Mouse (Mus musculus) A20 (cell line): ENCODE data around the gene Drosha.
"Not testable (repeated sequence)": the region's sequence is repeated elsewhere in the genome, so short reads cannot be mapped to it uniquely, and the experiment has no call there.

Experiments used
- DNase-seq: peaks from one replicate; pipeline ENCODE4 v3.0.0-alpha.2; 2011; ENCODE audit warnings: low read depth, low spot score

Drosha gene

DNA sequence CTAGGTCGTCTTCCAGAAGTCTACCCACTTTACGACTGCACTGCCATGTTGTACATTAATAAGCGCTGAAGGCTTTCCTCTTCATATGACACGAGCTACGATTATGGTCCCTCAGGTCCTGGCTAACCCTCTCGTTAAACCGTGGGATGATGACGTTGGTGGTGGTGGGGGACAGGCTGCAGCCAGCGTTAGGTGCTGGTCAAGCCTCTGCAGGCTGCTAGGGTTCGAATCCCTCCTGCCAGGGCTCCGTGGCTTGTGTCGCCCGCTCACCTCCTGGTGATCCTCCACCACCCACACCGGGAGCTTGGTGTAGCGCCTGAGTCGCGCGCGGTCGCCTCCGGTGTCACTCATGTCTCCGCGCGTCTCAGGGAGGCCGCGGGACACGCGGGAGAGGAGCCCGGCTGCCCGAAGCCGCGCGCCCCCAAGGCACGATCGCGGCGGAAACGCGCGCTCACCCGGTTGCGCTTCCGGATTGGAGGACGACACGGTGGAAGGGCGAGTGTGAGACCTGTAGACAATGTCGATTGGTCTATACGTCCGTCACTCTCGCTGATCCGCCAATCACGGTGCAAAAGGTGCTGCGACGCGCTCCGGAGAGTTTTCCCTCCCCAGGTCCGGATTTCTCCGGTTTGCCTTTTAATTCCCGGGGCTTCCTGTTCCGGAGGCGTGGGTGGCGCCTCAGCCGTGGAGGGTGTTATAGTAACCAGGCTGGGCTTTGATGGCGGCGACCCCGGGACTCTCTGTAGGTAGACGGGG, at the start of gene Drosha, which contains the start of gene 6030458C11Rik:
TSS of gene Drosha (plus strand) at position 619 of the 756 bp plus-strand sequence.
TSS of gene 6030458C11Rik (minus strand) at position 453 of the 756 bp plus-strand sequence.
- peak; percentile 99 for DNase-seq

DNA sequence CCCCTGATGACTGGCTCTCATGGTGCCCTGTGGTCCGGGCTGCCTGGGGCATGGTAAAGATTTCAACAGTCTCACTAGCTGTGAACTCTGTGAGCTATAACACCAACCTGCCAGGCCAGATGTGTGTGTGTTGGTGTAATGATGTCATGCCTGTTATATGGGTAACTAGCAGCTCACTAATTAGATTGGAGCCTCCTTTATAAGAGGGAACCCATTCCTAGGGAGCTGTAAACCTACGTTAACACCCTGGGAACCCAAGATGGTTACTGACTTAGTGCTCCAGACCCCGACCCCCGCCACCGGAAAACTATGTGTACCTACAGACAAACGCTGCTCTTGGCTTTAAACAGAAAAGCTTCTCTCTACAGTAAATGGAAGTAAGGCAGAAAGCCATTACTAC, 43.3 kb upstream of the Drosha start:
- no peak for DNase-seq

- DNase-seq, result no peak
These were observed 42.8 kb upstream of the Drosha start for GRCm38 (mm10) chr15:12781729-12782326.

- DNase-seq, result peak; percentile 51
These were observed 36.1 kb upstream of the Drosha start for GRCm38 (mm10) chr15:12788536-12788935.

- peak; percentile 86 for DNase-seq
These were observed 35.2 kb upstream of the Drosha start for GRCm38 (mm10) chr15:12789406-12789867.

DNA sequence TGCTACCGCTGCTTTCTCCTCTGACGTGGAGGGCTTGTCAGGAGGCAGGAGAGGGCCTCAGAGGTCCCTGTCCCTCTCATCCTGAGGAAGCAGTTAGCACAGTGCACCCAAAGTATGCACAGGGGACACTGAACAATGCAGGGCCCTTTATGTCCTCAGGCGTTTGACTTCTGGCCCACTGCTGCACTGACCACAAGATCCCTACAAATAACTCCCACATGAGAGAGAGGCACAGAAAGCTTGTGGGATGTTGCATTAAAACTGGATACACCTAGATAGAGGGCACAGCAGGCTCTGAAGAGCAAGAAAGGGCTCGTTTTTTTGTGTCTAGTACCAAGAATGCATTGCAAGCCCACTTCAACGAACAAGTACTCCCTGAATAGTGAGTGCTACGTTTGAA, 30.3 kb upstream of the Drosha start:
- no peak for DNase-seq

- DNase-seq, result peak; percentile 82
These were observed 29.1 kb upstream of the Drosha start for GRCm38 (mm10) chr15:12795457-12795894.

- DNase-seq, result no peak
These were observed 28.6 kb upstream of the Drosha start for GRCm38 (mm10) chr15:12795909-12796470.

- DNase-seq, result no peak
These were observed 26.6 kb upstream of the Drosha start for GRCm38 (mm10) chr15:12798043-12798442.

DNA sequence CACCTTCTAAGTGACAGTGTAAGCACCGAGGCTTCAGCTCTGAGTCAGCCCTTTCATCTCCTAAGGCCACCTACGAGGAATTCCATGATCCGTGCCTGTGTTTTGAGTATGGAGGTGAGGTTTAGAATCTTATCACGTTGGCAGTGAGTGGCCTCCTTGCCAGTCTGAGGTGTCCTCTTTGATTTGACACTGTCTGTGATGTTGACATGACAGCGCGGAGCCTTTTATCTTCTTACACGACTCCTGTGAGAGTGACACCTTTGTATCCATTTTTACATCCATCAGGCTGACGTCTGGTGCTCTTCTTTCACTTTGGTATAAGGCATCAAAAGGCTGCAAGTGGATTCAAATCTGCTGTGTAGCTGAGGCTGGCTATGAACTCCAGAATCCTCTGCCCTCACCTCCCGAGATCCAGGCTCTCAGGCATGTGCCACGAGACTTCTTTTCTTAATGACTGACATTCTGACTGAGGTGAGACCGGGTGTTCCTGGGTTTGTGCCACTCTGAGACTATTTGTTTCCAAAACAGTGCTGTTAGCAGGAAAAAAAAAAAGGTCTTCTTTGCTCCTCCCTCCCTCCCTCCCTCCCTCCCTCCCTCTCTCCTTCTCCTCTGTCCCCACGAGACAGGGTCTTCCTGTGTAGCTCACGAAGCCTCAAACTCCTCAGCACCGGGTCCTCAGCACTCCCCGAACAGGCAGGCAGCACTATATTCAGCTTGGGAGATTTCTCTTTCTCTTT, 24.0 kb upstream of the Drosha start:
- DNase-seq, result no peak

DNA sequence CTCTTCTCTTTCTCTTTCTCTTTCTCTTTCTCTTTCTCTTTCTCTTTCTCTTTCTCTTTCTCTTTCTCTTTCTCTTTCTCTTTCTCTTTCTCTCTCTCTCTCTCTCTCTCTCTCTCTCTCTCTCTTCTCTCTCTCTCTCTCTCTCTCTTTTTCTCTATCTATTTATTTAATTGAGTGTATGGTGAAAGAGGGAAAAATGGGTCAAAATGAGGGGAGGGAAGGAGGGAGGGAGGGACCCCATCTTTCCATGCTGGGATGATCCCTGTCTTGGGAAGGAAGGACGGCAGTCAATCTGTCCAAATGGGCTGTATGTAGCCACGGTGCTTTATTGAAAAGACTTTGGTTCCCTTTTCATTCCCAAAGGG, 23.5 kb upstream of the Drosha start:
- DNase-seq, result not testable (repeated sequence)

DNA sequence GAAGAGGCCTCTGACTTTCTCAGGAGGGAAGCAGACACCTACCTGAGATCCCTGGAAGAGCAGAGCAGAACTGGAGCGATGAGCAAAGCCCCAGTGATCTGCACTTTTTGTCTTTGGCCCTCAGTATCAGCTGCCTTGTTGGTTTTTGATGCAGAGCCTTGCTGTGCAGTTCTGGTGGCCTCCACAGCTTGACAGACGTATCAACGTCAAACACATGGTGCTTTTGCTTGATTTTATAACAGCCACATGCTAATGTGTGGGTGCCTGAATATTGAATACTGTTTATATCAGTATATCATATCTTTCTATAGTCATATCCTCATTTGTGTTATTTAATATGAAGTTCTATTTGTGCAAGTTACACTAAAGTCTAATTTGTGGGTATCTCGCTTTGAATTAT, 19.5 kb upstream of the Drosha start:
- DNase-seq, result no peak

GRCm38 (mm10) chr15:12807088-12807487, 17.5 kb upstream of the Drosha start:
- no peak for DNase-seq

GRCm38 (mm10) chr15:12809305-12809704, 15.3 kb upstream of the Drosha start:
- no peak for DNase-seq

DNA sequence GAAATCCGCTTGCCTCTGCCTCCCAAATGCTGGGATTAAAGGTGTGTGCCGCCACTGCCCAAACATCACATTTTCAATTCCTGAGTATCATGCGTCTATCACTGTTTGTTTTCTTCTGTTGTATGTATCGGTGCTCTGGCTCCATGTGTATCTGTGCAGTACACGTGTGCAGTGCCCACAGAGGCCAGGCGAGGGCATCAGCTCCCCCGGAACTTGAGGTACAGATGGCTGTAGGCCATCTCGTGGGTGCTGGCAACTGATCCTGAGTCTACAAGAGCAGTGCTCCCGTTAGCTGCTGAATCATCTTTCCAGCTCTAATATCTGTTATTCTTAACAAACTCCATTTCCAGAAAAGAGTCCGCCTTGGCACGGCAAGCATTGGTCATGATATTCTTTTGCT, 12.0 kb upstream of the Drosha start:
- DNase-seq, result no peak

GRCm38 (mm10) chr15:12817592-12817991, 7.0 kb upstream of the Drosha start:
- DNase-seq, result no peak

- DNase-seq, result no peak
These were observed 1.9 kb upstream of the Drosha start for GRCm38 (mm10) chr15:12822416-12823395.

DNA sequence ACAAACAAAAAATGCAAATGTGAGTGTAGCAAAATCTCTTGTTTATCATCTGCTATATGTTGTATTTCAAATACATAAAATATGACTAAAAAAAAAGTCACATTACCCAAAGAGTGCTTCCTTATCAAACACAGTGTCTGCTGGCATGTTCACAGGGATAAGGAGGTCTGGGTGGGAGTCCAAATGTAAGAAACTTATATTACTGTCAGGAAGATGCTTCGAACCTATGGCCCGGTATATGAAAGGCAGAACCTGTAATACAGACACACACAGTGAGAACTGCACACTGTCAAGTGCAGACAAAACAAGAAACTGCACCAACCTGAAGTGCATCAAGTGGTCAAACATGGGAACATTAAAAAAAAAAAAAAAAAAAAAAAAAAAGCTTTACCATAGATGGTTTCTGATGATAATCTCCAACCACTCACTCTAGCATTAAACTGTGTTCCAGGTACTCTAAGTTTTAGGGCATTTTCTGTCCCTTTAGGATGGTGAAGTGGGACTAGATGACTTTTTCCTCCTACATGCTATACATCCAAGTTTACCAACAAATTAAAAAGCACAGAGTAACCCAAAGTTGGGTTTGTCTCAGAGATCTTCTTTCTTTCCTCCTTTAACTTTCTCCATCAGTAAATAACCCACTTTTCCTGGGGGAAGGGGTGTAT, 1.0 kb upstream of the Drosha start:
- DNase-seq, result peak; percentile 20

GRCm38 (mm10) chr15:12824965-12825364, 350 bp downstream of the Drosha start:
- DNase-seq, result no peak

- DNase-seq, result no peak
These were observed 793 bp downstream of the Drosha start for GRCm38 (mm10) chr15:12825408-12825807.
